Mouse (Mus musculus) inflammation-experienced regulatory T-cells, adult 6 months (primary cell): Measurements from ENCODE around the gene Astl. TPM values are rescaled to one million over a fixed set of nuclear protein-coding genes. Genes with fewer than 3 reads are reported as not detected.

Experiments used
- ATAC-seq: one replicate; pipeline ENCODE4 v1.8.0; 2017
- polyA plus RNA-seq, 3 experiments: library from polyadenylated mRNA; unstranded; fragments of 100-300 nt; shearing (Covaris generic); gene quantifications; one replicate each; pipeline ENCODE4 v1.2.1; 2017

Astl gene
- polyA plus RNA-seq, 3 experiments from 2014 or later: 0.21 to 0.35 TPM; not detected in 1

GRCm38 (mm10) chr2:127367126-127367820, 28.8 kb downstream of the Astl start:
- no peak for ATAC-seq

GRCm38 (mm10) chr2:127369703-127370376, 31.4 kb downstream of the Astl start:
- ATAC-seq: no peak

GRCm38 (mm10) chr2:127370561-127371483, 32.4 kb downstream of the Astl start:
- no peak for ATAC-seq

GRCm38 (mm10) chr2:127371484-127371861, 33.0 kb downstream of the Astl start:
- ATAC-seq: no peak

- no peak for ATAC-seq
Observed at GRCm38 (mm10) chr2:127372082-127372481, 33.6 kb downstream of the Astl start.

- ATAC-seq: no peak
Observed at GRCm38 (mm10) chr2:127374131-127374530, 35.7 kb downstream of the Astl start.

GRCm38 (mm10) chr2:127375087-127375486, 36.6 kb downstream of the Astl start:
- no peak for ATAC-seq

- no peak for ATAC-seq
Observed at GRCm38 (mm10) chr2:127375759-127376341, 37.4 kb downstream of the Astl start.

- ATAC-seq: no peak
Observed at GRCm38 (mm10) chr2:127376423-127377051, 38.1 kb downstream of the Astl start.

- ATAC-seq: no peak
Observed at GRCm38 (mm10) chr2:127377942-127378610, 39.6 kb downstream of the Astl start.

- no peak for ATAC-seq
Observed at GRCm38 (mm10) chr2:127378611-127378990, 40.2 kb downstream of the Astl start.

- no peak for ATAC-seq
Observed at GRCm38 (mm10) chr2:127379250-127379649, 40.8 kb downstream of the Astl start.

GRCm38 (mm10) chr2:127383881-127384280, 45.4 kb downstream of the Astl start:
- ATAC-seq: no peak

- no peak for ATAC-seq
Observed at GRCm38 (mm10) chr2:127387521-127387920, 49.1 kb downstream of the Astl start.

- no peak for ATAC-seq
Observed at GRCm38 (mm10) chr2:127390352-127390751, 51.9 kb downstream of the Astl start.

GRCm38 (mm10) chr2:127390846-127391245, 52.4 kb downstream of the Astl start:
- ATAC-seq: no peak

- ATAC-seq: no peak
Observed at GRCm38 (mm10) chr2:127391323-127391722, 52.9 kb downstream of the Astl start.

GRCm38 (mm10) chr2:127394606-127395161, 56.2 kb downstream of the Astl start:
- no peak for ATAC-seq

GRCm38 (mm10) chr2:127398738-127399137, 60.3 kb downstream of the Astl start:
- no peak for ATAC-seq
